ENCODE assay signal across 9 mouse cellular contexts in genomic region chr16:44633059-44633667, GRCm38 (mm10).
DNase-seq lines count a peak whose midpoint lies in the region; ATAC-seq and TF ChIP-seq lines count a peak whose summit lies in the region.
"Had no signal": no experiment of that assay in that cellular context is flagged by ENCODE, and none has a peak within 500 bp of the region (broad histone marks: within the 10 kb centered on the region; RNA-seq: fewer than 3 reads in every experiment).

No protein-coding gene starts in this region.

- peaks cover 50% of the 10 kb centered on the region for H3K4me1 ChIP-seq in kidney, embryonic 16.5 days (ENCODE audit: insufficient read depth, low read length)
- peaks cover 26% of the 10 kb centered on the region for H3K4me1 ChIP-seq in forebrain, embryonic 13.5 days
- peaks cover 12% of the 10 kb centered on the region for H3K4me1 ChIP-seq in hindbrain, embryonic 16.5 days (ENCODE audit: control insufficient read depth, insufficient read depth, low read depth, low read length)
- H3K4me1 ChIP-seq in midbrain, postnatal 0 days (ENCODE audit: insufficient read depth, low read length) = peaks cover 3% of the 10 kb centered on the region; the same call in 1 of the 2 replicates

- 31% methylated on average over 9 of the region's 9 CpGs for WGBS in kidney, embryonic 16.5 days
- WGBS in forebrain, embryonic 13.5 days = 44% methylated on average over 9 of the region's 9 CpGs
- 45% methylated on average over 9 of the region's 9 CpGs for WGBS in hindbrain, embryonic 16.5 days
- 60% methylated on average over 9 of the region's 9 CpGs for WGBS in midbrain, postnatal 0 days

- H3K36me3 ChIP-seq in kidney, embryonic 16.5 days (ENCODE audit: insufficient read depth, low read length) = no peaks in the 10 kb centered on the region
- no peaks in the 10 kb centered on the region for H3K36me3 ChIP-seq in forebrain, embryonic 13.5 days (ENCODE audit: poor library complexity, severe bottlenecking)
- no peaks in the 10 kb centered on the region for H3K36me3 ChIP-seq in hindbrain, embryonic 16.5 days (ENCODE audit: control insufficient read depth, insufficient read depth, low read length)
- no peaks in the 10 kb centered on the region for H3K36me3 ChIP-seq in midbrain, postnatal 0 days (ENCODE audit: insufficient read depth, low read length)

- H3K4me2 ChIP-seq in kidney, embryonic 16.5 days (replicated peaks; ENCODE audit: low read depth, low read length) = peak overlapping the region; percentile 34
- H3K4me2 ChIP-seq in forebrain, embryonic 13.5 days = peak overlapping the region; percentile 37
- H3K4me2 ChIP-seq in hindbrain, embryonic 16.5 days (ENCODE audit: low read length) = peak overlapping the region; percentile 25; the same call in 1 of the 2 replicates
- no peak overlapping the region for H3K4me2 ChIP-seq in midbrain, postnatal 0 days (ENCODE audit: low read depth, low read length, poor library complexity, severe bottlenecking)

- H3K27ac ChIP-seq in kidney, embryonic 16.5 days (ENCODE audit: low read length) = peak overlapping the region; percentile 94
- H3K27ac ChIP-seq in forebrain, embryonic 13.5 days = peak overlapping the region; percentile 92
- H3K27ac ChIP-seq in hindbrain, embryonic 16.5 days (ENCODE audit: low read depth, low read length) = peak overlapping the region; percentile 71
- no peak overlapping the region for H3K27ac ChIP-seq in midbrain, postnatal 0 days (ENCODE audit: low read depth, low read length)
- H3K27ac ChIP-seq: liver, embryonic 14.5 days had no signal

- H3K4me3 ChIP-seq in kidney, embryonic 16.5 days (ENCODE audit: low read length) = no peak overlapping the region
- H3K4me3 ChIP-seq in forebrain, embryonic 13.5 days = no peak overlapping the region
- H3K4me3 ChIP-seq in hindbrain, embryonic 16.5 days (ENCODE audit: low read length) = no peak overlapping the region
- no peak overlapping the region for H3K4me3 ChIP-seq in midbrain, postnatal 0 days (ENCODE audit: low read depth, low read length)

- ATAC-seq in kidney, embryonic 16.5 days (ENCODE audit: low FRiP score, low TSS enrichment) = 0 out of 2 replicates have a peak, but pooled peaks have one; percentile 8
- no peak; the same call in 1 of the 2 replicates for ATAC-seq in forebrain, embryonic 13.5 days
- ATAC-seq in hindbrain, embryonic 16.5 days = peak; percentile 59; the same call in 1 of the 2 replicates
- peak; percentile 35; the same call in 1 of the 2 replicates for ATAC-seq in midbrain, postnatal 0 days (ENCODE audit: low FRiP score)

- no peak for DNase-seq in kidney, adult 11 months
- no peak for DNase-seq in midbrain, postnatal 0 days (ENCODE audit: low spot score)
- DNase-seq in left cerebral cortex, postnatal 4 days = no peak
- DNase-seq in kidney, postnatal 4 days = no peak
- DNase-seq in B cell, adult 2 months = no peak

- 0 out of 2 replicates have a peak overlapping the region, but pooled peaks have one; percentile 7 for H3K9ac ChIP-seq in kidney, embryonic 16.5 days (replicated peaks; ENCODE audit: low read length)
- H3K9ac ChIP-seq in forebrain, embryonic 13.5 days = 0 out of 2 replicates have a peak overlapping the region, but pooled peaks have one; percentile 21
- H3K9ac ChIP-seq in hindbrain, embryonic 16.5 days (ENCODE audit: low read depth, low read length) = peak overlapping the region; percentile 22; the same call in 1 of the 2 replicates
- H3K9ac ChIP-seq in midbrain, postnatal 0 days (replicated peaks; ENCODE audit: low read length, poor library complexity, severe bottlenecking) = no peak overlapping the region
- H3K9ac ChIP-seq: liver, embryonic 14.5 days had no signal

- no peak for TF ChIP-seq CTCF in midbrain, postnatal 0 days (IDR thresholded peaks at IDR 0.05)

- intact Hi-C loops in left cerebral cortex, postnatal 4 days (cut with DNase I) = no loop called here

- no peaks in the 10 kb centered on the region for H3K9me3 ChIP-seq in kidney, embryonic 16.5 days (ENCODE audit: low read length)
- no peaks in the 10 kb centered on the region for H3K9me3 ChIP-seq in forebrain, embryonic 13.5 days (replicated peaks)
- no peaks in the 10 kb centered on the region for H3K9me3 ChIP-seq in hindbrain, embryonic 16.5 days (ENCODE audit: control insufficient read depth, low read length)
- H3K9me3 ChIP-seq in midbrain, postnatal 0 days (ENCODE audit: low read length) = no peaks in the 10 kb centered on the region

- H3K27me3 ChIP-seq in kidney, embryonic 16.5 days (ENCODE audit: insufficient read depth, low read length) = no peaks in the 10 kb centered on the region
- no peaks in the 10 kb centered on the region for H3K27me3 ChIP-seq in forebrain, embryonic 13.5 days
- no peaks in the 10 kb centered on the region for H3K27me3 ChIP-seq in hindbrain, embryonic 16.5 days (replicated peaks; ENCODE audit: control insufficient read depth, insufficient read depth, low read length)
- no peaks in the 10 kb centered on the region for H3K27me3 ChIP-seq in midbrain, postnatal 0 days (ENCODE audit: insufficient read depth, low read length)
